Mouse (Mus musculus) intestine, embryonic 14.5 days (tissue): ENCODE results near the gene Gm9747. TPM values are rescaled to one million over a fixed set of nuclear protein-coding genes. Genes with fewer than 3 reads are reported as not detected.
A peak's percentile ranks its signal among the peaks of the same experiment; 100 is the strongest.

ENCODE experiments used
- ATAC-seq: fragments of 200-750 bp; cut with Nextera tagmentation; replicated peaks from 2 replicates; pipeline ENCODE4 v1.8.0; 2017; ENCODE audit warnings: low read depth, moderate number of reproducible peaks, moderate TSS enrichment, moderate library complexity; ENCODE audit not compliant: low FRiP score, low TSS enrichment
- DNase-seq: peaks from one replicate; pipeline ENCODE4 v3.0.0-alpha.2; 2018; ENCODE audit warnings: low spot score
- H3K27ac ChIP-seq: fragments of 300-500 bp; sonication (generic); 2 replicates; pipeline ENCODE4 v1.5.1; 2014; ENCODE audit warnings: low read depth, mild to moderate bottlenecking, control low read depth
- H3K27me3 ChIP-seq: fragments of 300-500 bp; sonication (generic); replicated peaks from 2 replicates; pipeline ENCODE4 v1.6.1; 2014; ENCODE audit warnings: low read length, control low read depth; ENCODE audit not compliant: control insufficient read depth, insufficient read depth
- H3K36me3 ChIP-seq: fragments of 300-500 bp; sonication (generic); 2 replicates; pipeline ENCODE4 v1.6.1; 2014; ENCODE audit warnings: low read length, control low read depth; ENCODE audit not compliant: control insufficient read depth, insufficient read depth
- H3K4me1 ChIP-seq: fragments of 300-500 bp; sonication (generic); replicated peaks from 2 replicates; pipeline ENCODE4 v1.6.1; 2014; ENCODE audit warnings: low read length, control low read depth, mixed read lengths; ENCODE audit not compliant: control insufficient read depth, insufficient read depth
- H3K4me2 ChIP-seq: fragments of 300-500 bp; sonication (generic); 2 replicates; pipeline ENCODE4 v1.6.1; 2014; ENCODE audit warnings: low read length
- H3K4me3 ChIP-seq: fragments of 300-500 bp; sonication (generic); 2 replicates; pipeline ENCODE4 v1.5.1; 2014; ENCODE audit warnings: low read depth, low read length, control low read depth, mixed read lengths
- H3K9ac ChIP-seq: fragments of 300-500 bp; sonication (generic); 2 replicates; pipeline ENCODE4 v1.6.1; 2014; ENCODE audit warnings: mild to moderate bottlenecking, low read length
- H3K9me3 ChIP-seq: fragments of 300-500 bp; sonication (generic); 2 replicates; pipeline ENCODE4 v1.6.1; 2016; ENCODE audit warnings: low read length, control low read depth; ENCODE audit not compliant: control insufficient read depth
- WGBS: fragments of 180-500 bp; shearing (Covaris S2); extraction: QIAGEN DNeasy Blood & Tissue Kit; methylation state at CpG from one replicate; pipeline ENCODE4 v1.1.7; 2014; 5-methylcytosine and 5-hydroxymethylcytosine counted together
- polyA plus RNA-seq: library from polyadenylated mRNA; unstranded; fragments of >200 nt; fragmentation: Nextera tagmentation; extraction: Ambion mirVana; gene quantifications from 2 replicates; pipeline ENCODE4 v1.2.1, GENCODE M21; 2014

The Gm9747 gene
- polyA plus RNA-seq, 1 experiment from 2014 or later, result 13.0 TPM

DNA sequence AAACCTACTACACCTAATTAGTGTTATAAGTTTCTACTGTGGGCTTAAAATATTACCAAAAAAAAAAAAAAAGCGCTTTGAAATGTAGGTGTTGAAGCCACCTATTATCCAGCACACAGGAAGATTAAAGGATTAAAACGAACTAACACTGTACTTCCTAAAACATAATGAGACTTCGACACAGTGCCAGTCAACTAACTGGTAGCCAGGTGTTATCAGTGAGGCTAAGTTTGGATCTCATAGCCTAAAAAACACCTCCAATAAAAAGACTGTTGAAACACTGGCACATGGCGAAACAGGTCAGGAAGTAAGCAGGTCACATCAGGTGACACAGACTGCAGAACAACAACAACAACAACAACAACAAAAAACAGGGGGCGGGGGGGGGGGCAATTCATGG is 28.7 kb downstream of the Gm9747 start:
- ATAC-seq (no peak), DNase-seq (no peak)
- no peaks in the 10 kb centered on the region for H3K9me3 ChIP-seq
- no peak overlapping the region for H3K4me3 ChIP-seq
- H3K4me2 ChIP-seq, result no peak overlapping the region
- H3K27ac ChIP-seq, result no peak overlapping the region
- peaks cover 7% of the 10 kb centered on the region for H3K4me1 ChIP-seq
- H3K36me3 ChIP-seq, result no peaks in the 10 kb centered on the region
- WGBS, result 82% methylated on average over 5 of the region's 5 CpGs
- no peak overlapping the region for H3K9ac ChIP-seq
- H3K27me3 ChIP-seq, result no peaks in the 10 kb centered on the region

DNA sequence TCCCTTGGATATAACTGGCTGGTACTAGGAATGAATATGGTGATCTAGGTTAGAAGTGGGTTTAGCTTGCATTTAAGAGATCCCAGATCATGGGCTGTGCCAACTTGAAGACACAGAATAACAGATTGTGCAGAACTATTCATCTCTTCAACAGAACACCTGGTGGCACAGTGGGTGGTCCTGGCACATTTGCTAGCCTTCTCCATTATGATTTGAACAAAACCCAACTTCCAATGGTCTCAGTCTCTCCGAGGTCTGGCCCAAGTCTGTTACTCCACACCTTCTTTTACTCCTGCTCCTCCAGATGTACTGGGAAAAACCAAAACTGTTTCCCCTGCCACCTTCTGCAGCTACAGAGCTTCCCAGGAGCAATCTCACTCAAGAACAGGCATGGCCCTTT is 29.4 kb downstream of the Gm9747 start:
- no peak overlapping the region for H3K4me3 ChIP-seq
- H3K27me3 ChIP-seq, result no peaks in the 10 kb centered on the region
- WGBS, result 59% methylated on average over 1 of the region's 1 CpGs
- no peaks in the 10 kb centered on the region for H3K36me3 ChIP-seq
- DNase-seq (no peak), ATAC-seq (no peak)
- peaks cover 2% of the 10 kb centered on the region; the same call in 1 of the 2 replicates for H3K4me1 ChIP-seq
- H3K9ac ChIP-seq, result no peak overlapping the region
- H3K27ac ChIP-seq, result no peak overlapping the region
- no peak overlapping the region for H3K4me2 ChIP-seq
- no peaks in the 10 kb centered on the region for H3K9me3 ChIP-seq

DNA sequence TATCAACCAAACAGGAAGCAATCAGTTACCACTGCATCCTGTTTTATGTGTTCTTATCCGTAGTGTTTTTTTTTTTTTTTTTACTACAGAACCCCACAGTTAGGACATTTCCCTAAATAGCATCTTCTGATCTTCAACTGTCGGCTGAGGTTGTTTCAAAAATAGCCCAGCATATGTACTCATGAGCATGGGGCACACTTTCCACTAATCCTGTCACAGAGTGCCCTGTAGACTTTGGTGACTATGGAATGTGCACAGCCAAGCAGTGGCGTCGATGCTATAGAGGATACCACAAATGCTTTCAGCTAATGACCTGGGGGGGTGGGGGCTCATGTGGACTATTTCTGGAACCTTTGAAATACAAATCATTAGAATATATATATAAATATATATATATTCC is 34.6 kb downstream of the Gm9747 start:
- Histone ChIP-seq H3K9me3 (no peaks in the 10 kb centered on the region), H3K4me2 (no peak overlapping the region), H3K4me3 (no peak overlapping the region), H3K27me3 (no peaks in the 10 kb centered on the region), H3K4me1 (no peaks in the 10 kb centered on the region), H3K36me3 (no peaks in the 10 kb centered on the region), H3K9ac (no peak overlapping the region), H3K27ac (no peak overlapping the region)
- no peak for DNase-seq
- ATAC-seq, result no peak
- WGBS, result 76% methylated on average over 4 of the region's 4 CpGs

DNA sequence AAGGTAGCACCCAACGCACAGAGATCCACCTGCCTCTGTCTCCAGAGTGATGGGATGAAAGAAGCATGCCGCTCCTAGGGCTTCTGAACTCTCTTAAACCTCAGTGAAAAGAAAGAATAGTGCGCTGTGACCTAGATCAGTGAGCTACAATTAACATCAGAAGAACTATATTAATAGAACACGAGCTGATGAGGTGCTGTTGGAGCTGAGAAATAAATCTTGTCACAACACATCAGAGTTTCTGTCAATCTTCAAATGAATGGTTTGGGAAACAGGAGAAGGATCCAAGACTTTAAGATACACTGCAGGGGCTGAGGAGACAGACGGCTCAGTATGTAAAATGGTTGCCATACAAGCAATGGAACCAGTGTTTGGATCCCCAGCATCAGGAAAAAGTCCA is 39.3 kb downstream of the Gm9747 start:
- no peak overlapping the region for H3K27ac ChIP-seq
- no peak overlapping the region for H3K4me2 ChIP-seq
- H3K9me3 ChIP-seq, result no peaks in the 10 kb centered on the region
- H3K9ac ChIP-seq, result no peak overlapping the region
- 0 out of 2 replicates have a peak, but pooled peaks cover 5% of the 10 kb centered on the region for H3K4me1 ChIP-seq
- ATAC-seq (no peak), DNase-seq (no peak)
- H3K4me3 ChIP-seq, result no peak overlapping the region
- 97% methylated on average over 5 of the region's 5 CpGs for WGBS
- peaks cover 4% of the 10 kb centered on the region; the same call in 1 of the 2 replicates for H3K36me3 ChIP-seq
- H3K27me3 ChIP-seq, result no peaks in the 10 kb centered on the region

DNA sequence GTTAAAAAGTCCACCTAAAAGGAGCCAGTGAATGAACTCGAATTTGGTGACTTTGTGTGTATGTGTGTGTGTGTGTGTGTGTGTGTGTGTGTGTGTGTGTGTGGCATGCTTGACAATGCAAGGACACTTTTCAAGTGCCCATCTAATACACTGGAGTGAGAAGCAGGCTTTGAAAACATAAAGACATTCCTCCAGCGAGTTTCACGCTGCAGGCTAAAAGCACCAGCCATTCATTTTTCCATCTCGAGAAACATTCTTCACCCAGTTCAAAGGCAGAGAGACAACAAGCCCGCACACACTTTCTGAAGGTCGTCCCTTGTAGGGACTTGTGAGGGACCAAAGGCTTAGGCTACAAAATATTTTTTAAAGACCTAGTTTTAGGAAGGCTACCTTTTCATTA is 40.6 kb downstream of the Gm9747 start:
- H3K27me3 ChIP-seq, result no peaks in the 10 kb centered on the region
- peaks cover 14% of the 10 kb centered on the region; the same call in 1 of the 2 replicates for H3K36me3 ChIP-seq
- ATAC-seq (no peak), DNase-seq (no peak)
- H3K4me1 ChIP-seq, result 0 out of 2 replicates have a peak, but pooled peaks cover 5% of the 10 kb centered on the region
- H3K27ac ChIP-seq, result no peak overlapping the region
- H3K9me3 ChIP-seq, result no peaks in the 10 kb centered on the region
- 60% methylated on average over 6 of the region's 6 CpGs for WGBS
- H3K4me2 ChIP-seq, result no peak overlapping the region
- H3K9ac ChIP-seq, result no peak overlapping the region
- H3K4me3 ChIP-seq, result no peak overlapping the region

DNA sequence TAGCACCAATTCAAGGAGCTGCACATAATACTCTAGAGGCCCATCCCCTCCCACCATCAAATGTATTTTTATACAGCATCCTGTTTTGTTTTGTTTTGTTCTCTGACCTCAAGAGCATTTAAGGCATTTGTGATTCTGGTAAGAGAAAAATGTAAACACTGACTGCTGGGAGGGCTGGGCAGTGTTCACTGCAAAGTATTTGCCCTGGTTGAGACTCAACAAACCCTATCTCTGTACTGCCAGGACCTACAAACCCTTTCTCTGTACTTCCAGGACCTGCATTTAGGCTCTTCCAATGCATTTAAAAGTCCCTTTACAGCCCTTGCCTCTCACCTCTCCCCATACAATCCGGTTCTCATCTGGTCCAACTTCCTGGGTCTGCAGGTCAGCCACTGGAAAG is 41.4 kb downstream of the Gm9747 start:
- ATAC-seq (no peak), DNase-seq (no peak)
- WGBS, result 6% methylated on average over 1 of the region's 1 CpGs
- H3K27ac ChIP-seq, result no peak overlapping the region
- H3K9ac ChIP-seq, result no peak overlapping the region
- no peaks in the 10 kb centered on the region for H3K27me3 ChIP-seq
- H3K4me1 ChIP-seq, result 0 out of 2 replicates have a peak, but pooled peaks cover 5% of the 10 kb centered on the region
- no peak overlapping the region for H3K4me2 ChIP-seq
- H3K9me3 ChIP-seq, result no peaks in the 10 kb centered on the region
- no peak overlapping the region for H3K4me3 ChIP-seq
- H3K36me3 ChIP-seq, result peaks cover 14% of the 10 kb centered on the region; the same call in 1 of the 2 replicates

DNA sequence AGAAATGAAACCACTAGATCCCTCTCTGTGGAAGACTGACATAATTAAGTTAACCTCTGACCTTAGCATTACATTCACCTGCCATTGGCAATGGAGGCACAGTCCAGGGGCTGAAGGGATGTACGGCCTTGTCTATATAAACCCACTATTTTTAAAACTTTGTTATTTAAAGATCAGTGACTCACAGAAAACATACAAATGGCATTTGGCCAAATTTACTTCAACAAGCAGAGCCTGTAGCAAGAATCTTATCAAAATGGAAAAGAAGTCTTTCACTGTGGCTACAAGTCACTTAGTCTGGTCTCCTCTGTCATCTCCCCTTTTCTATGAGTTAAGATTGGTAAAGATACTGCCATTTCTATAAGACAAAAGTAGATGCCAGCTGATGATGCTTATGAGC is 46.9 kb downstream of the Gm9747 start:
- H3K4me3 ChIP-seq, result no peak overlapping the region
- no peaks in the 10 kb centered on the region for H3K9me3 ChIP-seq
- H3K9ac ChIP-seq, result no peak overlapping the region
- WGBS, result 74% methylated on average over 1 of the region's 1 CpGs
- DNase-seq, result no peak
- H3K4me2 ChIP-seq, result no peak overlapping the region
- H3K36me3 ChIP-seq, result peaks cover 14% of the 10 kb centered on the region; the same call in 1 of the 2 replicates
- no peaks in the 10 kb centered on the region for H3K27me3 ChIP-seq
- H3K27ac ChIP-seq, result no peak overlapping the region
- no peak for ATAC-seq
- peaks cover 7% of the 10 kb centered on the region for H3K4me1 ChIP-seq

DNA sequence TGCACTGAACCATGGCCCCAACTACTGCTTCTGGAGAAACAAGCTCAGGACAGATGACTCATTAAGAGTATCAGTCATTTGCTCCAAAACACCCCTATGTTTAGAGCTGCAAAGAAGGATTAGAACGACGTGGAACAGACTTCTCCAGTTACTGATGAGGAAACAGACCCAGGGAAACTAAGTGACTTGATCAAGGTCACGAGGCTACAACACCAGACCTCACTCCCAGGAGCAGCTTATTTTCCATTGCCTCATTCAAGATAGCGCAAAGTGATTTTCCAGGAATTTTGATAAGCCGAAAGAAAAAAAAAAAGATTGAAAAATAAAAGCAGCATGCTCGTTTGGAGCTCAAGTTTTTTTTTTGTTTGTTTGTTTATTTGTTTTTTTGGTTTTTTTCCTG is 48.9 kb downstream of the Gm9747 start:
- DNase-seq (no peak), ATAC-seq (no peak)
- peaks cover 12% of the 10 kb centered on the region for H3K4me1 ChIP-seq
- no peak overlapping the region for H3K9ac ChIP-seq
- H3K4me2 ChIP-seq, result no peak overlapping the region
- peaks cover 14% of the 10 kb centered on the region; the same call in 1 of the 2 replicates for H3K36me3 ChIP-seq
- H3K9me3 ChIP-seq, result no peaks in the 10 kb centered on the region
- no peaks in the 10 kb centered on the region for H3K27me3 ChIP-seq
- 79% methylated on average over 6 of the region's 6 CpGs for WGBS
- H3K27ac ChIP-seq, result no peak overlapping the region
- no peak overlapping the region for H3K4me3 ChIP-seq

DNA sequence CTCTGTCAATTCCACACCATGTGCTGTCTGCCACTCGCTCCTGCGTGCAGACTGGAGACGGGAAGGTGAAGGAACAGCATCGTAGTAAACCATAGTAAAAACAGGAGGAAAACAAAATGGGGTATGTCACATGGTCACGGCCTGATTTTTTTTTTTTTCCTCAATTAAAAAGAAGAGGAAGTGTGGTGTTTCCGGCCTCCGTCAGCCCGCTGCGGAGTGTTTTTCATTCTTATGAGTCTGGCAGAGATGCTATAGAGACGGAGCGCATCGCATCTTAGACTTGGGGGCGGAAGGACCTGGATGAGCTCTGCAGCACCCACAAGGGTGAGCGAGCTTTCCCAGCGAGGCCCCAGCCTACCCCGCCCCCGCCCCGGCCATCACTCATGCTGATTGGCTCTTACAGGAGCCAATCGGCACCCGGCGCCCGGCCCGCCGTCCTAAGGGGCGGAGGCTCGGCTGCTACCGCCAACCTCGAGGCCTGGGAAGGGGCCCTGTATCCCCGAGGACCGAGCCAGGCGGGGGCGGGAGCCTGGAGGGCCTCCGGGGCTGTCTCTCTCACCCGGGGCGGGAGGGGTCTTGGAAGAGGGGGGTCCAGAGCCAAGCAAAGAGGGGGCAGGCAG is 50.2 kb downstream of the Gm9747 start:
- Histone ChIP-seq H3K9me3 (no peaks in the 10 kb centered on the region), H3K4me2 (peak overlapping the region; percentile 59), H3K36me3 (0 out of 2 replicates have a peak, but pooled peaks cover 1% of the 10 kb centered on the region), H3K9ac (peak overlapping the region; percentile 56), H3K4me1 (peaks cover 20% of the 10 kb centered on the region), H3K4me3 (peak overlapping the region; percentile 41), H3K27me3 (no peaks in the 10 kb centered on the region), H3K27ac (peak overlapping the region; percentile 91)
- DNase-seq (peak; percentile 96), ATAC-seq (peak; percentile 100)
- WGBS, result 3% methylated on average over 35 of the region's 35 CpGs
